Mouse (Mus musculus): ENCODE data around the gene Dzip1l. TPM values are rescaled to one million over a fixed set of nuclear protein-coding genes. Genes with fewer than 3 reads are reported as not detected.

Gene Dzip1l
- polyA plus RNA-seq, 1 experiment from 2014 or later: 0.71 TPM

DNA sequence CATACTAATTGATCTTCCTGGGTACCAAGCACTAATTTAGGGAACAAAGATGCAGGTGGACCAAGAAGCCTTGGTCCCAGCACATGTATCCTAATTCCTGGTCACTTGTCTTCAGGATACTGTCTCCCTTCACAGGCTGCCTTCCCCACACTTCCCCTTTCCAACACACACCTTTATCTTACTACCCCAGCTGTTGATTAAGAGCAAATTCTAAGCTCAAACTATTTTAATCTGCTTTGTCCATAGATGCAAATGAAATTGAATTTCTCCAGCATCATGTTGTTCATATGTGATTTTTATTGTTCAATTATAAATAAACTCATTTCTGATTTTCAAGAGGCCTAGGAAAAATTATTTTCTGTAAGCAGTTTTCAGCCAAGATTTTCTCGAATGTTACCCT is 7.3 kb upstream of the Dzip1l start:
- Histone ChIP-seq H3K36me3 (ENCODE audit: control insufficient read depth, insufficient read depth) (no peaks in the 10 kb centered on the region), H3K9me3 (replicated peaks; ENCODE audit: control insufficient read depth, low read length) (no peaks in the 10 kb centered on the region), H3K27ac (ENCODE audit: low read length) (no peak overlapping the region), H3K4me2 (ENCODE audit: low read depth, low read length) (no peak overlapping the region), H3K27me3 (ENCODE audit: control insufficient read depth, insufficient read depth, low read depth, low read length) (no peaks in the 10 kb centered on the region), H3K4me1 (ENCODE audit: control insufficient read depth, low read depth, low read length) (no peaks in the 10 kb centered on the region), H3K9ac (ENCODE audit: low read depth, low read length) (no peak overlapping the region), H3K4me3 (ENCODE audit: low read depth, low read length) (no peak overlapping the region)
- no peak for ATAC-seq (ENCODE audit: low read depth)
- 41% methylated on average over 1 of the region's 1 CpGs for WGBS (ENCODE audit: insufficient replicate concordance)

DNA sequence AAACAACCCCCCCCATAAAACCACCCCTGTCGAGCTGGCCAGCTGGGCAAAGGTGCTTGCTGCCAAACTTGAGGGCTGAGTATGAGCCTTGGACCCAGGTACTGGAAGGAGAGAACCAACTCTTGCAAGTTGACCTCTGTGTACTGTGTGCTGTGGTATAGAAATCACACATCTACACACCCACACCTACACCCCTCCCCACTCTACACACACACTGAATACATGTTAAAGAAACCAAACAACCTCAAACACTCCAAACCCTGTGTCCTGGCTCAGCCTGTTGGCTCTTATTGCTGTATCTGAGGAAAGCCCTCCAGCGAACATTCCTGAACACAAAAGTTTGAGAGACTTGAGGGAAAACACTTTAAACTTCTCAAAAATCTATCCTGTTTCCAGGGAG is 6.3 kb upstream of the Dzip1l start:
- Histone ChIP-seq H3K9me3 (replicated peaks; ENCODE audit: control insufficient read depth, low read length) (no peaks in the 10 kb centered on the region), H3K4me3 (ENCODE audit: low read depth, low read length) (no peak overlapping the region), H3K36me3 (ENCODE audit: control insufficient read depth, insufficient read depth) (no peaks in the 10 kb centered on the region), H3K27ac (ENCODE audit: low read length) (no peak overlapping the region), H3K4me1 (ENCODE audit: control insufficient read depth, low read depth, low read length) (no peaks in the 10 kb centered on the region), H3K27me3 (ENCODE audit: control insufficient read depth, insufficient read depth, low read depth, low read length) (no peaks in the 10 kb centered on the region), H3K4me2 (ENCODE audit: low read depth, low read length) (no peak overlapping the region), H3K9ac (ENCODE audit: low read depth, low read length) (no peak overlapping the region)
- no peak for ATAC-seq (ENCODE audit: low read depth)
- WGBS (ENCODE audit: insufficient replicate concordance): 34% methylated on average over 2 of the region's 2 CpGs

GRCm38 (mm10) chr9:99624117-99624516 is 5.2 kb upstream of the Dzip1l start:
- 59% methylated on average over 6 of the region's 6 CpGs for WGBS (ENCODE audit: insufficient replicate concordance)

DNA sequence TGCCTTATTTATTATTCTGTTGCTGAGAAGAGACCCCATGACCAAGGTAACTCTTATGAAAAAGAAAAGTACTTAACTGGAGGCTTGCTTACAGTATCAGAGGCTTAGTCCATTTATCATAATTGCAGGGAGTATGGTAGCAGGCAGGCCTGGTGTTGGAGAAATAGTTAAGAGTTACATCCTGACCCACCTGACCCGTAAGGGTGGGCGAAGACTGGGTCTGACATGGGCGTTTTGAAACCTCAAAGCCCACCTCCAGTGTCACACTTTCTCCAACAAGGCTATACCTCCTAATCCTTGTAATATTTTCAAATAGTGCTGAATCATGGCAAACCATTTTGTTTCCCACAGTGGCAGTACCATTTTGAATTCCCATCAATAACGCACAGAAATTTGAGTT is 715 bp upstream of the Dzip1l start:
- Histone ChIP-seq H3K27ac (ENCODE audit: low read length) (no peak overlapping the region), H3K9ac (ENCODE audit: low read depth, low read length) (no peak overlapping the region), H3K4me2 (ENCODE audit: low read depth, low read length) (no peak overlapping the region), H3K36me3 (ENCODE audit: control insufficient read depth, insufficient read depth) (no peaks in the 10 kb centered on the region), H3K4me3 (ENCODE audit: low read depth, low read length) (no peak overlapping the region), H3K9me3 (replicated peaks; ENCODE audit: control insufficient read depth, low read length) (no peaks in the 10 kb centered on the region), H3K4me1 (ENCODE audit: control insufficient read depth, low read depth, low read length) (no peaks in the 10 kb centered on the region), H3K27me3 (ENCODE audit: control insufficient read depth, insufficient read depth, low read depth, low read length) (peaks cover 13% of the 10 kb centered on the region)
- 63% methylated on average over 4 of the region's 4 CpGs for WGBS (ENCODE audit: insufficient replicate concordance)
- no peak for ATAC-seq (ENCODE audit: low read depth)

More at GRCm38 (mm10) chr9:99624117-99624516, 5.2 kb upstream of the Dzip1l start:
- H3K9ac ChIP-seq (ENCODE audit: low read depth, low read length): no peak overlapping the region
- H3K9me3 ChIP-seq (replicated peaks; ENCODE audit: control insufficient read depth, low read length): no peaks in the 10 kb centered on the region
- H3K4me3 ChIP-seq (ENCODE audit: low read depth, low read length): no peak overlapping the region
- no peaks in the 10 kb centered on the region for H3K36me3 ChIP-seq (ENCODE audit: control insufficient read depth, insufficient read depth)
- H3K27me3 ChIP-seq (ENCODE audit: control insufficient read depth, insufficient read depth, low read depth, low read length): peaks cover 2% of the 10 kb centered on the region
- ATAC-seq (ENCODE audit: low read depth): no peak
- no peak overlapping the region for H3K4me2 ChIP-seq (ENCODE audit: low read depth, low read length)
- no peaks in the 10 kb centered on the region for H3K4me1 ChIP-seq (ENCODE audit: control insufficient read depth, low read depth, low read length)
- no peak overlapping the region for H3K27ac ChIP-seq (ENCODE audit: low read length)

DNA sequence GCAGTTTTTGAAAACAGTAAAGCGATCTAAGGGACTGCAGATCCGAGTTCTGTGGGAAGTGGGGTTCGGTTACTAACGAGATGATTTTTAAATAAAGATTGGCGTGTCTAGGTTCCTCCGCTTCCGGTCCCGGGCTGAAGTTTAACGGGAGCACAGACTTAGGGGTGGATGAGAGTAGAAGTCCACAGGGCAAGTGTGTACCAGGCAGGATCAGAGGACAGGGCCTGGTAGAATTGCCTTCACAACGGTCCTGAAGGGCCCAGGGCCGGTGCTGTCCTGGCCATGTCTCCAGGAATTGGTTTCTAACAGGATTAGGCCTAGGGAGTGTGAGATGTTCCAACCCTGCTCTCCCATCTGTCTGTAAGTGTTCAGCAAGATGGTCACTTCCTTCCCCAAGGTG is 775 bp downstream of the Dzip1l start:
- Histone ChIP-seq H3K4me1 (ENCODE audit: control insufficient read depth, low read depth, low read length) (no peaks in the 10 kb centered on the region), H3K27ac (ENCODE audit: low read length) (no peak overlapping the region), H3K36me3 (ENCODE audit: control insufficient read depth, insufficient read depth) (no peaks in the 10 kb centered on the region), H3K9me3 (replicated peaks; ENCODE audit: control insufficient read depth, low read length) (no peaks in the 10 kb centered on the region), H3K4me2 (ENCODE audit: low read depth, low read length) (peak overlapping the region; percentile 57), H3K9ac (ENCODE audit: low read depth, low read length) (no peak overlapping the region), H3K4me3 (ENCODE audit: low read depth, low read length) (peak overlapping the region; percentile 45), H3K27me3 (ENCODE audit: control insufficient read depth, insufficient read depth, low read depth, low read length) (peaks cover 13% of the 10 kb centered on the region)
- ATAC-seq (ENCODE audit: low read depth): no peak
- WGBS (ENCODE audit: insufficient replicate concordance): 4% methylated on average over 11 of the region's 11 CpGs

GRCm38 (mm10) chr9:99630528-99631125 is 1.3 kb downstream of the Dzip1l start:
- Histone ChIP-seq H3K4me1 (ENCODE audit: control insufficient read depth, low read depth, low read length) (no peaks in the 10 kb centered on the region), H3K4me2 (ENCODE audit: low read depth, low read length) (no peak overlapping the region), H3K27me3 (ENCODE audit: control insufficient read depth, insufficient read depth, low read depth, low read length) (peaks cover 13% of the 10 kb centered on the region), H3K9ac (ENCODE audit: low read depth, low read length) (no peak overlapping the region), H3K36me3 (ENCODE audit: control insufficient read depth, insufficient read depth) (no peaks in the 10 kb centered on the region), H3K4me3 (ENCODE audit: low read depth, low read length) (no peak overlapping the region), H3K9me3 (replicated peaks; ENCODE audit: control insufficient read depth, low read length) (no peaks in the 10 kb centered on the region), H3K27ac (ENCODE audit: low read length) (no peak overlapping the region)
- no peak for ATAC-seq (ENCODE audit: low read depth)
- WGBS (ENCODE audit: insufficient replicate concordance): 55% methylated on average over 9 of the region's 9 CpGs

DNA sequence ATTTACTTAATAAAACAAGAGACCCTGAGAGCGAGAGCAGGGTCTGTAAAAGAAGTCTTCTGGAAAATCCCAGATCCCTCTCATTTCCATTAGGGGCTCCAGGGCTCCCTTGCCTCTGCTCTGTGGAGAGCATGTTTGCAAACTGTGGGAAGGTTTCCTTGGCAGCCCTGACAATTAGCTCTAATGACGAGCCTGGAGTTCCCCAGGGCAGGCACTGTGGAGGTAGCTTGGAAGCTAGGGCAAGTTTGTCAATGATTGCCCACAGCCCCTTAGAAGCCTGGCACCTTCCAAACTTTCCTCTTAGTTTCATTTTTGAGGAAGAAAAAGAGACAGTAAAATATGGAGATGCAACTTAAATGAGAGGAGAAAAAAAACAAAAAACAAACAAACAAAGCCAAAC is 2.5 kb downstream of the Dzip1l start:
- WGBS (ENCODE audit: insufficient replicate concordance): 52% methylated on average over 2 of the region's 2 CpGs

DNA sequence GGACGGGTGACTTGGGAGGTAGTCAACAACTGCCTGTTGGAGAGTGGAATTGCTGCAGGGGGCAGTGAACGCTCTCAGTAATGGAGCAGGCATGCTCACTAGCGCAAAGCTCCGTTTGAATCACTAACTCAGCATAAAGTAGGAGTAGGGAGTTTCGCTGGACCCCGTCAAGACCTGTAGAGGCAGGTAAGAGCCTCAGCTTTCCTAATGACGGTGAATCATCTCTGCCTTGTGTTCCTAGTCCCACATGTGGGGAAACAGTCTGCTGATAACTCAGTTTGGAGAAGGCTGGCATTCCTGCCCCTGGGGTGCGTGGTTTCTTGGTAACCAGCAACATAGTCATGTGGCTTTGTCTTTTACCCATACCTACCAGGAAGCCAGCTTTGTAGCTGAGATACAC is 3.0 kb downstream of the Dzip1l start:
- WGBS (ENCODE audit: insufficient replicate concordance): 58% methylated on average over 8 of the region's 8 CpGs
- no peak for ATAC-seq (ENCODE audit: low read depth)
- Histone ChIP-seq H3K4me1 (ENCODE audit: control insufficient read depth, low read depth, low read length) (no peaks in the 10 kb centered on the region), H3K9ac (ENCODE audit: low read depth, low read length) (no peak overlapping the region), H3K4me3 (ENCODE audit: low read depth, low read length) (no peak overlapping the region), H3K27ac (ENCODE audit: low read length) (no peak overlapping the region), H3K36me3 (ENCODE audit: control insufficient read depth, insufficient read depth) (no peaks in the 10 kb centered on the region), H3K4me2 (ENCODE audit: low read depth, low read length) (no peak overlapping the region), H3K9me3 (replicated peaks; ENCODE audit: control insufficient read depth, low read length) (no peaks in the 10 kb centered on the region), H3K27me3 (ENCODE audit: control insufficient read depth, insufficient read depth, low read depth, low read length) (peaks cover 13% of the 10 kb centered on the region)

More for the DNA sequence above, 2.5 kb downstream of the Dzip1l start:
- Histone ChIP-seq H3K4me3 (ENCODE audit: low read depth, low read length) (no peak overlapping the region), H3K36me3 (ENCODE audit: control insufficient read depth, insufficient read depth) (no peaks in the 10 kb centered on the region), H3K9me3 (replicated peaks; ENCODE audit: control insufficient read depth, low read length) (no peaks in the 10 kb centered on the region), H3K4me2 (ENCODE audit: low read depth, low read length) (no peak overlapping the region), H3K27me3 (ENCODE audit: control insufficient read depth, insufficient read depth, low read depth, low read length) (peaks cover 13% of the 10 kb centered on the region), H3K4me1 (ENCODE audit: control insufficient read depth, low read depth, low read length) (no peaks in the 10 kb centered on the region), H3K9ac (ENCODE audit: low read depth, low read length) (no peak overlapping the region), H3K27ac (ENCODE audit: low read length) (no peak overlapping the region)
- ATAC-seq (ENCODE audit: low read depth): no peak

DNA sequence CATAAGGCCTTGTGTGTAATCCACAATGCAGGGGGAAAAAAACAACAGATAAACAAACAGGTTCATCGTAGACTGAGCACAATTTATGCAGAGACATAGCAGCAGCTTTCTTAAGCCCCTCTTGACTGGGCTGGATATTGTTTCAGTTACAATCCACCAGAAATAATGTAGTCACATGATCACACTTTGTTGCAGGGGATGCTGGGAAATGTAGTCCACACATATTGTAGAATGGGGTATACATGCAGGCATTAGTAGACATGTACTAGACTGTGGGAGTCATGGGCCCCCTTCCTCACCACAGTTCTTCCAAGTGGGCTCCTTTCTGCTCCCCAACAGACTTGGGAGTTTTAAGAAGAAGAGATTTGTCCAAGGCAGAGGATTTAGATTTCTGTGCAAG is 7.5 kb downstream of the Dzip1l start:
- ATAC-seq (ENCODE audit: low read depth): no peak
- H3K4me1 ChIP-seq (ENCODE audit: control insufficient read depth, low read depth, low read length): no peaks in the 10 kb centered on the region
- 79% methylated on average over 1 of the region's 1 CpGs for whole genome bisulfite sequencing (ENCODE audit: insufficient replicate concordance)
- H3K27me3 ChIP-seq (ENCODE audit: control insufficient read depth, insufficient read depth, low read depth, low read length): no peaks in the 10 kb centered on the region
- no peak overlapping the region for H3K4me2 ChIP-seq (ENCODE audit: low read depth, low read length)
- no peaks in the 10 kb centered on the region for H3K9me3 ChIP-seq (replicated peaks; ENCODE audit: control insufficient read depth, low read length)
- H3K4me3 ChIP-seq (ENCODE audit: low read depth, low read length): no peak overlapping the region
- H3K9ac ChIP-seq (ENCODE audit: low read depth, low read length): no peak overlapping the region
- H3K36me3 ChIP-seq (ENCODE audit: control insufficient read depth, insufficient read depth): no peaks in the 10 kb centered on the region
- H3K27ac ChIP-seq (ENCODE audit: low read length): no peak overlapping the region
